Mouse (Mus musculus): ENCODE results near the gene Rce1. TPM values are rescaled to one million over a fixed set of nuclear protein-coding genes. Genes with fewer than 3 reads are reported as not detected.

Rce1 gene
- total RNA-seq (2021) = 10 to 100 TPM in 1 of 2 experiments, 1 to 10 TPM in 1; 9.4 to 10.1 TPM

- intact Hi-C loops (cut with DNase I) = loop anchor here (5.0 kb wide), 2 partner anchors 128 to 342 kb away; partner anchors contain the start of gene 2010003K11Rik
- DNase-seq = peak; percentile 90 to 94
These were observed at the start of gene Rce1 for GRCm38 (mm10) chr19:4625179-4625828. Gene Rce1, minus strand, starts transcription at chr19:4625641.

- no peak for DNase-seq
- intact Hi-C loops (cut with DNase I) = no loop called here
These were observed 47.0 kb upstream of the Rce1 start for GRCm38 (mm10) chr19:4672401-4672800.

- no peak for DNase-seq
- intact Hi-C loops (cut with DNase I) = no loop called here
These were observed 45.3 kb upstream of the Rce1 start for GRCm38 (mm10) chr19:4670776-4671175.

- intact Hi-C loops (cut with DNase I) = no loop called here
- DNase-seq = no peak
These were observed 41.4 kb upstream of the Rce1 start for GRCm38 (mm10) chr19:4666815-4667214.

GRCm38 (mm10) chr19:4658156-4658555, 32.7 kb upstream of the Rce1 start:
- intact Hi-C loops (cut with DNase I) = no loop called here

GRCm38 (mm10) chr19:4646917-4647492, 21.6 kb upstream of the Rce1 start:
- intact Hi-C loops (cut with DNase I) = no loop called here
- DNase-seq = no peak

More at GRCm38 (mm10) chr19:4658156-4658555, 32.7 kb upstream of the Rce1 start:
- DNase-seq = no peak

GRCm38 (mm10) chr19:4644271-4644670, 18.8 kb upstream of the Rce1 start:
- intact Hi-C loops (cut with DNase I) = no loop called here
- DNase-seq = no peak

GRCm38 (mm10) chr19:4635986-4636385, 10.5 kb upstream of the Rce1 start:
- intact Hi-C loops (cut with DNase I) = no loop called here
- no peak for DNase-seq

- peak; percentile 52 to 70 for DNase-seq
- intact Hi-C loops (cut with DNase I) = loop anchor here (1.0 to 5.0 kb wide), 4 partner anchors 111 to 338 kb away; partner anchors contain the start of gene 2010003K11Rik
These were observed 3.4 kb upstream of the Rce1 start for GRCm38 (mm10) chr19:4628819-4629218.

- no peak for DNase-seq
- intact Hi-C loops (cut with DNase I) = loop anchor here (5.0 kb wide), 2 partner anchors 129 to 341 kb away; partner anchors contain the start of gene 2010003K11Rik
These were observed 541 bp upstream of the Rce1 start for GRCm38 (mm10) chr19:4625829-4626535.

- DNase-seq = no peak
- intact Hi-C loops (cut with DNase I) = loop anchor here (5.0 kb wide), 2 partner anchors 127 to 343 kb away; partner anchors contain the start of gene 2010003K11Rik
These were observed 849 bp downstream of the Rce1 start for GRCm38 (mm10) chr19:4624406-4625178.

- intact Hi-C loops (cut with DNase I) = no loop called here
These were observed 1.4 kb downstream of the Rce1 start for GRCm38 (mm10) chr19:4624006-4624405.

GRCm38 (mm10) chr19:4623419-4623818, 2.0 kb downstream of the Rce1 start:
- intact Hi-C loops (cut with DNase I) = no loop called here
- DNase-seq = no peak

More at GRCm38 (mm10) chr19:4624006-4624405, 1.4 kb downstream of the Rce1 start:
- DNase-seq = no peak

- intact Hi-C loops (cut with DNase I) = no loop called here
- DNase-seq = no peak
These were observed 2.7 kb downstream of the Rce1 start for GRCm38 (mm10) chr19:4622780-4623179.

GRCm38 (mm10) chr19:4620721-4621120, 4.7 kb downstream of the Rce1 start:
- intact Hi-C loops (cut with DNase I) = no loop called here
- no peak for DNase-seq

GRCm38 (mm10) chr19:4619461-4619860, 6.0 kb downstream of the Rce1 start:
- no peak for DNase-seq
- intact Hi-C loops (cut with DNase I) = no loop called here

GRCm38 (mm10) chr19:4618183-4618582, 7.3 kb downstream of the Rce1 start:
- no peak for DNase-seq
- intact Hi-C loops (cut with DNase I) = no loop called here

GRCm38 (mm10) chr19:4616546-4616945, 8.9 kb downstream of the Rce1 start:
- intact Hi-C loops (cut with DNase I) = no loop called here
- no peak for DNase-seq

GRCm38 (mm10) chr19:4615151-4616093, 10.0 kb downstream of the Rce1 start, which contains the start of gene Lrfn4:
Gene Lrfn4, minus strand, starts transcription at chr19:4615667.
- intact Hi-C loops (cut with DNase I) = no loop called here
- DNase-seq = peak; percentile 73 to 81

All from heart, postnatal 36 days (tissue).